Mouse (Mus musculus) stomach, embryonic 15.5 days (tissue): Measurements from ENCODE around the gene Gsap. TPM values are rescaled to one million over a fixed set of nuclear protein-coding genes. Genes with fewer than 3 reads are reported as not detected.
A peak's percentile ranks its signal among the peaks of the same experiment; 100 is the strongest.

Source experiments
- ATAC-seq: fragments of 200-750 bp; cut with Nextera tagmentation; 2 replicates; pipeline ENCODE4 v1.8.0; 2017; ENCODE audit warnings: low read depth, moderate number of reproducible peaks, moderate TSS enrichment; ENCODE audit not compliant: insufficient read depth, low FRiP score
- H3K27ac ChIP-seq: fragments of 300-500 bp; sonication (generic); 2 replicates; pipeline ENCODE4 v1.5.1; 2015; ENCODE audit warnings: mild to moderate bottlenecking, inconsistent platforms
- H3K27me3 ChIP-seq: fragments of 300-500 bp; sonication (generic); replicated peaks from 2 replicates; pipeline ENCODE4 v1.6.1; 2015; ENCODE audit warnings: inconsistent platforms
- H3K36me3 ChIP-seq: fragments of 300-500 bp; sonication (generic); 2 replicates; pipeline ENCODE4 v1.6.1; 2015; ENCODE audit warnings: inconsistent platforms
- H3K4me1 ChIP-seq: fragments of 300-500 bp; sonication (generic); 2 replicates; pipeline ENCODE4 v1.6.1; 2015; ENCODE audit warnings: inconsistent platforms
- H3K4me2 ChIP-seq: fragments of 300-500 bp; sonication (generic); 2 replicates; pipeline ENCODE4 v1.6.1; 2015; ENCODE audit warnings: mild to moderate bottlenecking, inconsistent platforms
- H3K4me3 ChIP-seq: fragments of 300-500 bp; sonication (generic); replicated peaks from 2 replicates; pipeline ENCODE4 v1.5.1; 2015; ENCODE audit warnings: inconsistent platforms
- H3K9ac ChIP-seq: fragments of 300-500 bp; sonication (generic); 2 replicates; pipeline ENCODE4 v1.6.1; 2015; ENCODE audit warnings: inconsistent platforms
- H3K9me3 ChIP-seq: fragments of 300-500 bp; sonication (generic); 2 replicates; pipeline ENCODE4 v1.6.1; 2016; ENCODE audit warnings: inconsistent platforms
- WGBS: fragments of 180-500 bp; shearing (Covaris S2); methylation state at CpG from one replicate; pipeline ENCODE4 v1.1.7; 2015; 5-methylcytosine and 5-hydroxymethylcytosine counted together
- polyA plus RNA-seq: library from polyadenylated mRNA; unstranded; fragments of >200 nt; fragmentation: Nextera tagmentation; extraction: Ambion mirVana; gene quantifications from 2 replicates; pipeline ENCODE4 v1.2.1, GENCODE M21; 2015

Gsap gene
- polyA plus RNA-seq, 1 experiment from 2014 or later: 2.9 TPM

DNA sequence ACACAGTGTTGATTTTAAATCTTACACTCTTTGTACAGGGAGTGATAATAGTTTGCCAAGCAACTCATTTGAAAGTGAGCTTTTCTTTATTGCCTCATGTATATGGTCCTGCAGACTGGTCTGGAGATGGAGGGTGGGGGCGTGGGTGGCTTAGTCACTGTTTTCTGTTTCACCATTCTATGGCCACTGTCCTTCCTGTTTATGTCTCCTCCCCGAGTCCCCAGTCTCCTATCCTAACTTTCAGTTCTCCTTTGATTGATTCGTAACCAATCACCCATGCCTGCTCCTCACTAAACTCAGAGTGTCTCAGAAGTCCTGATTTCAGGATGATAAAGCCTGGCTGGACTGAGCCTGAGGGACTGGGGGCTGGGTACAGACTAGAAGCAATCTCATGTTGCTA is 2.4 kb downstream of the Gsap start:
- Histone ChIP-seq H3K27me3 (no peaks in the 10 kb centered on the region), H3K9me3 (no peaks in the 10 kb centered on the region), H3K4me2 (no peak overlapping the region), H3K36me3 (no peaks in the 10 kb centered on the region), H3K9ac (no peak overlapping the region), H3K27ac (no peak overlapping the region), H3K4me1 (peaks cover 4% of the 10 kb centered on the region; the same call in 1 of the 2 replicates), H3K4me3 (no peak overlapping the region)
- ATAC-seq: no peak
- WGBS: 36% methylated on average over 3 of the region's 3 CpGs

DNA sequence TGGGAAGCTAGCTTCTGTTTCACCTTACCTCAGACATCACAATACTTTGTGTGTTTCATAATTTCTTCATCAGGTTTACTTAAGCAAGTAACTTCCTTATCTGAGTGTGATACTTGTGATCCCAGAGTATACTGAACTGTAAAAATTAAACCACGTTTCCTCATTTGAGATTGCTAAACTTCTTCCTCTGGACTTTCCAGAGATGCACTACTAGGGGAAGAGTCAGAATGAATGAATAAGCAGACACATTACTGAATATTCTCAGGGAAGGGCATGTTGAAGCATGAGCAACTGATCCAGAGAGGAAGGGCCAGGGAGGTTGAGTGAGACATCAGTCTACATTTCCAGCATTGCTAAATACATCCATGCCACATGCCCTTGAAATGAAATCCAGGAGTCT is 3.0 kb downstream of the Gsap start:
- 63% methylated on average over 1 of the region's 1 CpGs for WGBS
- Histone ChIP-seq H3K9me3 (no peaks in the 10 kb centered on the region), H3K27me3 (no peaks in the 10 kb centered on the region), H3K4me3 (no peak overlapping the region), H3K9ac (no peak overlapping the region), H3K36me3 (no peaks in the 10 kb centered on the region), H3K4me1 (peaks cover 4% of the 10 kb centered on the region; the same call in 1 of the 2 replicates), H3K4me2 (no peak overlapping the region), H3K27ac (no peak overlapping the region)
- no peak for ATAC-seq

GRCm38 (mm10) chr5:21189460-21189859 is 3.4 kb downstream of the Gsap start:
- no peak for ATAC-seq
- no peaks in the 10 kb centered on the region for H3K9me3 ChIP-seq
- WGBS: 76% methylated on average over 3 of the region's 3 CpGs
- no peaks in the 10 kb centered on the region for H3K27me3 ChIP-seq
- H3K4me1 ChIP-seq: peaks cover 4% of the 10 kb centered on the region; the same call in 1 of the 2 replicates
- H3K36me3 ChIP-seq: no peaks in the 10 kb centered on the region
- H3K27ac ChIP-seq: no peak overlapping the region
- H3K4me3 ChIP-seq: no peak overlapping the region
- no peak overlapping the region for H3K9ac ChIP-seq
- H3K4me2 ChIP-seq: no peak overlapping the region

GRCm38 (mm10) chr5:21203504-21203903 is 17.4 kb downstream of the Gsap start:
- Histone ChIP-seq H3K4me2 (no peak overlapping the region), H3K27ac (no peak overlapping the region), H3K27me3 (no peaks in the 10 kb centered on the region), H3K9me3 (no peaks in the 10 kb centered on the region), H3K36me3 (no peaks in the 10 kb centered on the region), H3K4me1 (no peaks in the 10 kb centered on the region), H3K9ac (no peak overlapping the region), H3K4me3 (no peak overlapping the region)
- 67% methylated on average over 1 of the region's 1 CpGs for WGBS
- ATAC-seq: no peak

- Histone ChIP-seq H3K9ac (no peak overlapping the region), H3K4me1 (no peaks in the 10 kb centered on the region), H3K27ac (no peak overlapping the region), H3K27me3 (no peaks in the 10 kb centered on the region), H3K4me2 (no peak overlapping the region), H3K36me3 (no peaks in the 10 kb centered on the region), H3K9me3 (no peaks in the 10 kb centered on the region), H3K4me3 (no peak overlapping the region)
- WGBS: 87% methylated on average over 3 of the region's 3 CpGs
- no peak for ATAC-seq
Observed at GRCm38 (mm10) chr5:21204157-21204556, 18.1 kb downstream of the Gsap start.

DNA sequence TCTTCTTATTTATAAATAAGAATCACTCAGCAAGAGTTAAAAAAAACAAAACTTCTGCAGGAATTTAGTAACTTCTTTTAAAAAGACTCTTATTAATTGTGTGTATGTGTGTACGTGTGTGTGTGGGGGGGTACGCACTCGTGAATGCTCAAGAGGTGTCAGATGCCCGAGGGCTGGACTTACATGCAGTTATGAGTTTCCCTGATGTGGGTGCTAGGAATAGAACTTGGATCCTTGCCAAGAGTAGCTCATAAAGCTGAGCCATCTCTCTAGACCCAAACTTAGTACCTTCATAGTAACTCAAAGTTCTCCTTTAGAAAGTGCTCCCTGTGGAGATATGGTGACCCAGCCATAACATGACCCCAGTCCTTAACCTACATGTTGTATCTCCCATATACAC is 20.0 kb downstream of the Gsap start:
- H3K27me3 ChIP-seq: no peaks in the 10 kb centered on the region
- H3K36me3 ChIP-seq: no peaks in the 10 kb centered on the region
- H3K4me1 ChIP-seq: no peaks in the 10 kb centered on the region
- H3K4me2 ChIP-seq: no peak overlapping the region
- no peak for ATAC-seq
- H3K9ac ChIP-seq: no peak overlapping the region
- H3K4me3 ChIP-seq: no peak overlapping the region
- 78% methylated on average over 4 of the region's 4 CpGs for WGBS
- no peak overlapping the region for H3K27ac ChIP-seq
- H3K9me3 ChIP-seq: no peaks in the 10 kb centered on the region

DNA sequence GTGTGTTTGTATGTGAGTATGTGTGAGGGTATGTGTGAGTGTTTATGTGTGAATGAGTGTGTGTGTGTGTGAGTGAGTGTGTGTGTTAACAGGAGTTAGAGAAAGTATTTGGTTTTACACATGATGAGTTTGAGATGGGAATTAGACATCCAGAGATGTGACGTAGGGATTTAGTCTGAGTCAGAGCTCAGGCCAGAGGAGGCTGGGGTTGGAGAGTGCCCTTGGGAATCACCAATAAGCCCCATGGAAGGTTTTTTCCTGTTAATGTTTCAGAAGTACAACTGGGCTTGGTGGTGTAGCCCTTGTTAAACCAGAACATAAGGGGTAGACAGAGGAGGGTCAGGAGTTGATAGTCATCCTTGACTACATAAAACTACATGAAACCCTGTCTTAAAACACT is 25.4 kb downstream of the Gsap start:
- 94% methylated on average over 1 of the region's 1 CpGs for WGBS
- ATAC-seq: no peak
- Histone ChIP-seq H3K4me3 (no peak overlapping the region), H3K36me3 (no peaks in the 10 kb centered on the region), H3K9me3 (no peaks in the 10 kb centered on the region), H3K9ac (no peak overlapping the region), H3K4me2 (no peak overlapping the region), H3K27ac (no peak overlapping the region), H3K27me3 (no peaks in the 10 kb centered on the region), H3K4me1 (no peaks in the 10 kb centered on the region)

DNA sequence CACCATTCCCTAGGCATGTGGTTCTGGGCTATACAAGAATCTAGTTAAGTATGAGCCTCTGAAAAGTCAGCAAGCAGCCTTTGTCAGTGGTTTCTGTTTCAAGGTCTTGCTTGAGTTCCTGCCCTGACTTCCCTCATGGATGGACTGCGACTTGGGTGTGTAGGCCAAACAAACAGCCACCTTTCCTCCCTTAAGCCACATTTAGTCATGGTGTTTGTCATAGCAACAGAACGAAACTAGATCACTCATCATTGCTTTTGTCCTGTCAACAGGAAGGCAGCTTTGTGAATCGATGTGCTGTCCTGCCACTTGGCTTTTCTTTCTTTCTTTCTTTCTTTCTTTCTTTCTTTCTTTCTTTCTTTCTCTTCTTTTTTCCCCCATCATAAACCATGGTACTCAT is 26.9 kb downstream of the Gsap start:
- Histone ChIP-seq H3K9me3 (no peaks in the 10 kb centered on the region), H3K9ac (no peak overlapping the region), H3K4me3 (no peak overlapping the region), H3K27ac (no peak overlapping the region), H3K4me2 (no peak overlapping the region), H3K36me3 (no peaks in the 10 kb centered on the region), H3K4me1 (0 out of 2 replicates have a peak, but pooled peaks cover 4% of the 10 kb centered on the region), H3K27me3 (no peaks in the 10 kb centered on the region)
- WGBS: 82% methylated on average over 3 of the region's 3 CpGs
- no peak for ATAC-seq

- Histone ChIP-seq H3K27me3 (no peaks in the 10 kb centered on the region), H3K9ac (no peak overlapping the region), H3K4me2 (no peak overlapping the region), H3K4me1 (0 out of 2 replicates have a peak, but pooled peaks cover 4% of the 10 kb centered on the region), H3K9me3 (no peaks in the 10 kb centered on the region), H3K4me3 (no peak overlapping the region), H3K36me3 (no peaks in the 10 kb centered on the region), H3K27ac (no peak overlapping the region)
- WGBS: 69% methylated on average over 5 of the region's 5 CpGs
- no peak for ATAC-seq
Observed at GRCm38 (mm10) chr5:21213801-21214200, 27.7 kb downstream of the Gsap start.

DNA sequence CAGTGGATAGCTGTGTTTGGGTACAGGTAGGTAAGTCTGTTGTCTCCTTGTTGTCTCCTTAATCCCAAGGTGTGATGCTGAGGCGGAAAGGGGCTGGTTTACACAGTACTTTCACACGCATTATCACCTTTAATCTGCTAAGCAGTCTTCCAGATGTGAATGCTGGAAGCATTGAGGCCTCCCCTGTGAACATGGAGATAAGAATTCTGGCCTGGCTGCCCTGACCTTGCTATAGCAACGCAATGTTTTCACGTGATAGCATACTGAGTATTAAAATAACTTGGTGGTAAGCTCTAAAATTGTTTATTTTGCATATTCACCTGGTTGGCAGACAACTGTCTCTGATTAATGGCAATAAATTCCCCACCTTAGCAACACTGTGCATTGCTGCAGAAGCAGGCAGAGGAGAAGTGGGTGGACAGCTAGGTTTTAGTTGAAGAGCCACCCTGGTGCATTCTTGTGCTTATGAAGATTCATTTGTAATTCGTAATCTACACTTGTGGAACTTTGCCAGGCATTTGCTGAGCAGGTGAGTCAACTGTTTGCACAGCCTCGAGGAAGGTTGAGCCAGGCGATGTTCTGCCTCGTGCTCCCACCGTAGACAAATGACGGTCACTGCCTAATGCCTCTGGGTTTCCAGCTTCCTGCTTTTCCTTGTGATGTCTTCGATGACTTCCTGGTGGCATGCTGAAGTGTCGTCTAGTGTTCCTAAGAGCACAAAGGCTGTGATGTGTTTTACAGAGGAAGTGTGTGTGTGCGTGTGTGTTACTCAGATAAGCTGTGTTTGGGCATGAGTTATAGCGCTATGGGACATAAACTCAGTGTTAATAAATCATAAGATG is 31.6 kb downstream of the Gsap start:
- ATAC-seq: peak; percentile 58; the same call in 1 of the 2 replicates
- no peaks in the 10 kb centered on the region for H3K9me3 ChIP-seq
- H3K4me2 ChIP-seq: no peak overlapping the region; the same call in 1 of the 2 replicates
- WGBS: 53% methylated on average over 14 of the region's 14 CpGs
- no peaks in the 10 kb centered on the region for H3K36me3 ChIP-seq
- H3K27ac ChIP-seq: no peak overlapping the region
- 0 out of 2 replicates have a peak, but pooled peaks cover 4% of the 10 kb centered on the region for H3K4me1 ChIP-seq
- H3K27me3 ChIP-seq: no peaks in the 10 kb centered on the region
- H3K9ac ChIP-seq: no peak overlapping the region
- no peak overlapping the region for H3K4me3 ChIP-seq

GRCm38 (mm10) chr5:21232876-21233275 is 46.8 kb downstream of the Gsap start:
- no peak overlapping the region for H3K9ac ChIP-seq
- no peaks in the 10 kb centered on the region for H3K4me1 ChIP-seq
- no peak overlapping the region for H3K4me3 ChIP-seq
- H3K27ac ChIP-seq: no peak overlapping the region
- H3K36me3 ChIP-seq: no peaks in the 10 kb centered on the region
- H3K4me2 ChIP-seq: no peak overlapping the region
- ATAC-seq: no peak
- no peaks in the 10 kb centered on the region for H3K9me3 ChIP-seq
- 93% methylated on average over 6 of the region's 6 CpGs for WGBS
- H3K27me3 ChIP-seq: no peaks in the 10 kb centered on the region

GRCm38 (mm10) chr5:21244575-21244974 is 58.5 kb downstream of the Gsap start:
- H3K4me2 ChIP-seq: no peak overlapping the region
- H3K27ac ChIP-seq: no peak overlapping the region
- H3K9me3 ChIP-seq: no peaks in the 10 kb centered on the region
- no peak overlapping the region for H3K4me3 ChIP-seq
- H3K9ac ChIP-seq: no peak overlapping the region
- no peaks in the 10 kb centered on the region for H3K4me1 ChIP-seq
- 86% methylated on average over 1 of the region's 1 CpGs for WGBS
- no peak for ATAC-seq
- H3K27me3 ChIP-seq: no peaks in the 10 kb centered on the region
- no peaks in the 10 kb centered on the region for H3K36me3 ChIP-seq
